Mouse (Mus musculus) adrenal gland, adult 8-10 months (tissue): ENCODE results near the gene Fam151b. TPM values are rescaled to one million over a fixed set of nuclear protein-coding genes. Genes with fewer than 3 reads are reported as not detected.

Experiments
- DNase-seq: peaks from one replicate; pipeline ENCODE4 v3.0.0; 2022
- total RNA-seq, 4 experiments: library from RNA; stranded (reverse); gene quantifications; 2 replicates each; pipeline ENCODE4 v1.2.4; 2022

The Fam151b gene
- 1 to 10 TPM; 4.2 to 9.2 (median 7.1) TPM for total RNA-seq

GRCm38 (mm10) chr13:92483852-92484463 lies at the start of gene Fam151b:
TSS of gene Fam151b (minus strand) at chr13:92484015.
- DNase-seq: peak; percentile 93

DNA sequence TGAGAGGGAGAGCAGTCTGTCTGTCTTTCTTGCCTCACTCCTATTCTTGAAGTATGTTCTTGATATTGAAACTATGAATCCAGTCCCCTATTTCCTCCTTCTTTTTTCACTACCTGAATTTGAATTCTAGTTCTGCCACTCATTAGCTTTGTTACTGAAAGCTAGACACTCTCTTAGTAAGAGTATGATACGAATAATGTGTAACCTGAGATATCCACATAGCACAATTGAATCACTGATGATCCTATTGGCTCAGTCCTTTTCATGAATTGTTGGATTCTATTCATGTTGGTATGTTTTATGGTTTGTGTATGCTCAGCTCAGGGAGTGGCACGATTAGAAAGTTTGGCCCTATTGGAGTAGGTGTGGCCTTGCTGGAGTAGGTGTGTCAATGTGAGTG lies 48.4 kb upstream of the Fam151b start:
- DNase-seq: no peak

DNA sequence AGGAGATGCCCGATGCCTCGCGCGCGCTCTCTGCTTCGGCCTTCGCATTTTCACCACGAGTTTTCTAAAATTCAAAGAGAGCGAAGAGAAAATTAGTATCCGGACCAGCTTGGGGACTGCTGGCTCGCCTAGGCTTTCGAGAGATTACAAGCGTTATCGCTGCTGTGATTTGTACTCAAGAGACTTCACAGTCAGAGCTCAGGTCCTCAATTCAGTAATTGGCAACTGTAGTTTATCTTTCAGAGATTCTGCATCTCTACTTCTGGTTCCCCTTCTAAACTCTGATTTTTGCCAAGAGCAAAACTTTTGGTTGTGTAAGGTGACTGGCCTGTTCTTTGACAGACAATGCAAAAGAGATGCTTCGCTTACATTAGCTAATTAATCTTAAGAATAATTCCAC lies 47.4 kb upstream of the Fam151b start:
- no peak for DNase-seq

GRCm38 (mm10) chr13:92530721-92531211 lies 47.0 kb upstream of the Fam151b start, which contains the start of gene Zfyve16:
TSS of gene Zfyve16 (minus strand) at chr13:92530868.
- peak; percentile 96 for DNase-seq

DNA sequence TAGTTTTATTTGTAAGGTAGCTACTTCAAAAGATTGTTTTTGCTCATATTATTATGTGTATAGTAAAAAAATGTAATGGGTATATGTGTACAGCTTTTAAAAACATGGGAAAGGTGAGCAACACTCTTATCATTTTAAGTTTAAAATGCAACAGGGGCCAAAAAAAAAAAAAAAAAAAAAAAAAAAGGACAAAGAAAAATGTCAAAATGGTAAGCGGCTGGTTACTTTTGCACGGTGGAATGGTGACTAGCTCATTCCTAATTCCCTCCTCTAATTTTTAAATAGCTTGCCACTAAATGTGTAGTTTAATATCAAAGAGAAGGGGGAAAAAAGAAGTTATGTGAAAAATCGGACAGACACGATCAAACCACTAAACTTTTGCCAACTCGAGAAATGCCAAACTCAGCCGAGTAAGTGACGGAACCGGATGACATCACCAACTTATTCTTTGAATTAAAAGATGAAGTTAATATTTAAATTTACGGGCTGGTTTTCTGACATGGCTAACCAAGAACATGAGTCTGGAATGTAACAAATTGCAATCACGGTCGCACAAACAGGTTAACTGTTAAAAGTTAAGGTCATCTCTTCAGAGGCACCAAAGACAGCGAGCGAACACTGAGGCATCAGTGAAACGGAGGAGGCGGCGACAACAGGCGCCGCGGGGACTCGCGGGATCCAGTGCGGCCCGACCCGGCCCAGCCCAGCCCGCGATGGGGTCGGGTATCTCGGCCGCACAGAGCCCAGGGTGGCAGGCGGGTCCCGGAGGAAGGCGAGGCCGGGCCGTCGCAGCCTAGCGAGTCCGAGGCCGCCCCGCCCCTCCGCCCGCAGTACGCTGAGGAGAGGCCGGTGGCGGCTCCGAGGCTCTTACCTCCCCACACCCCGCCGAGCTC lies 46.3 kb upstream of the Fam151b start:
- DNase-seq: no peak

GRCm38 (mm10) chr13:92523178-92523813 lies 39.5 kb upstream of the Fam151b start:
- DNase-seq: no peak

DNA sequence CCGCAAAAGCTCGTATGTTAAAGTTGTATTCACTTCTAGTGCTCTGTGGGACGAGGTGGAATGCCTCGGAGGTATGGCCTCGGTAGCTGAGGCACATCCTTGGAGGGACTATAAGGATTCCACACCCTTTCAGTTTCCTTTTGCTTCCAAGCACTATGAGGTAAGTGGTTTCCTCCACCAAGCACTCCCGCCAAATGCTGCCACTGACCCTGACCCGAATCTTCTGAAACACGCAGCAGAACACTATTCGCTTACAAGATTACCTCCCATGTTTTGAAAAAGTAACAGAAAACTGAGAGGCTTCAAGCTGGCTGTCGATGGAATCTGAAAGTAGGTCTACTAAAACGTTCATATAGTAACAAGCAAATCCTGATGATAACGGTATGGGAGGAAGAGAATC lies 21.1 kb upstream of the Fam151b start:
- peak; percentile 33 for DNase-seq

DNA sequence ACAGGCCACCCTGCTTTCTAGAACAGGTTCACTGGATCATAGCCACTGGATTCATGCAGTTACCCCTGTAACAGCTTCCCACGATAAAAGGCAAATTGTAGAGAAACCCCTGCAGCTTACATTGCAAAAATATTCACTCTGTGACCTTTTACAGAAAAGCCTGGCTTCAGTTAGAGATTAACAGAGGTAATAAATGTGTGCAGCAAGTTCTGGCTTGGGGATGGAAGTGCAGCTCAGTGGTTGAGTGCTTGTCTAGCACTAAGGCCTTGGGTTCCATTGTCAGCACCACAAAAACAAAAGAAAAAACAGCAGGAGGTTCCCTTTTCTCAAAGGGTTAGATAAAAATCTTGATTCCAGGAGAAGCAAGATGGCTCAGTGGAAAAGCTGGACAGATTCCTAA lies 8.1 kb upstream of the Fam151b start:
- DNase-seq: no peak

GRCm38 (mm10) chr13:92490817-92491216 lies 7.0 kb upstream of the Fam151b start:
- peak; percentile 9 for DNase-seq

GRCm38 (mm10) chr13:92483348-92483747 lies 467 bp downstream of the Fam151b start:
- peak; percentile 52 for DNase-seq

DNA sequence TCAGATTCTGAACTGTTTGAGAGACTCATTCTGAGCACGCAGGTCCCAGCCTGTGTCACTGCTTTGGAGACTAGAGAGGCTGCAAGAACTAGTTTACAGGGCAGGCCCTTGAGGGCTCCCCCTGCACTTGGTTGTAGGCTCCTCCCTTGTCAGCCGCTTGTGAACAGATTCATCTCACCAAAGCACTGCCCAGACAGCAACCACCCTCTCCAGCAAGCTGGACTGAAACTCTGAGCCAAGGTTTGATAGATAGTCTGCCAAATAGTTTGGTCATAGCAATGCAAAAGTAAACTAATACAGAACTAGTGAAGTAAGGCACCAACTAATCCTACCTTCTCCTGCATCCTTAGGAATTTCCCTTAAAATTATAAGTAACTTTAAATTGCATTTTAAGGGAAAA lies 13.7 kb downstream of the Fam151b start:
- no peak for DNase-seq

DNA sequence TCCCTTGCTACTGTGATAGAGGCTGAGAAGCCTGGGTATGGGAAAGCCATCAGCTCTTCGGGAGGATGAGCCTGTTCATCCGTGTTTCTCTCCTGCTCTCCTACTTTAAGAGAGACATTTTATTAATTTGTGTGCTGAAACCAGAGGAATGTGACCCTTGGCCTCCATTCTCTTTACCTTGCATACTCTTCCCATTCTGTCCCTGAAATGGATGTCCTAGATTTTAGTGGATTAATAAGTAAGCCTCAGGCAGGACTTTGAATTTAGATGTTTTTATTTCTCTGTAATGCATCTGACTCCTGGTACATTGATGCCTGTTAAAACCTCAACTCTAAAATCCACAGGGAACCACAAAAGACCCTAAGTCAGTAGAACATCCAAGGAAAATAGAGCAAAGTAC lies 14.4 kb downstream of the Fam151b start:
- DNase-seq: no peak

GRCm38 (mm10) chr13:92467891-92468290 lies 15.9 kb downstream of the Fam151b start:
- DNase-seq: no peak

DNA sequence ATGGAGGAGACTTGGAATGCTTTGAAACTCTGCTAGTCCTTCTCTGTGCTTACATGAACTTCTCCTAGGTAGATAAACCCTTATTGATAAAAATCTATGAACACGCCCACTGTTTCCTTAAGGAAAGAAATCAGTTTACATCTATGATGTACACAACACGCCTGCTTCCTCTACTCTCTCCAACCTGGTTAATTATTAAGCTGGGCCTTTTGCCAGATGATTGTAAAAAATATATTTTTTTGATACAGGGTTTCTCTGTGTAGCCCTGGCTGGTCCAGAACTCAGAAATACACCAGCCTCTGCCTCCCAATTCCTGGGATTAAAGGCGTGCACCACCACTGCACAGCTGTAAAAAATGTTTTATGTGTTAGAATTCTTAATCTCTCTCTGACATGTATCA lies 19.1 kb downstream of the Fam151b start:
- DNase-seq: no peak

GRCm38 (mm10) chr13:92446872-92447271 lies 36.9 kb downstream of the Fam151b start:
- DNase-seq: no peak

- no peak for DNase-seq
Measured at GRCm38 (mm10) chr13:92440286-92440685, 43.5 kb downstream of the Fam151b start.

GRCm38 (mm10) chr13:92438656-92439055 lies 45.2 kb downstream of the Fam151b start:
- no peak for DNase-seq

DNA sequence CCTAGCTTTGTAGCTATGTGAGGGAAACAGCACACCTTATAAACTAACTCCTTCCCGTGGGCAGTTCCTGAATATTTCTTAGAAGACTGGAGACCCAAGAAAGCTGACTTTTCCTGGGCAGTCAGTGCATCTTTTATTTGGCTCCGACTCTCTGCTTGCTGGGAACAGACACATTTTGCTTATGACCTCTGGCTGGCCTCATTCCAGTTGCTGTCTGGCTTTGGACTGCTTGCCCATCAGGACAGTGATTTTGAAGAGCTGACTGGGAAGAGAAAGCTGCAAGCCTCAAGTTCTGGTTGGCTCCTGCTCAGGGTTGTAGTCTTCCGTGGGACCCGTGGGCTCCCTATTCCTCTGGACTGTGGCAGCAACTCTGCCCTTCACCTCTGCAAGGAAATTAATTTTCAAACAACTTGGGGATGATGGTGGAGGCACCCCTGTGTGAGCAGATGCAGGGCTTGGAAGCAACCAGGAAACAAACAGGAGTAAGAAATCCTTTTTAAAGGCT lies 56.4 kb downstream of the Fam151b start:
- DNase-seq: no peak

- DNase-seq: no peak
Measured at GRCm38 (mm10) chr13:92426294-92427051, 57.3 kb downstream of the Fam151b start.

- no peak for DNase-seq
Measured at GRCm38 (mm10) chr13:92425758-92426264, 58.0 kb downstream of the Fam151b start, which contains the start of gene Ankrd34b. TSS of gene Ankrd34b (plus strand) at chr13:92425896.

GRCm38 (mm10) chr13:92423711-92424110 lies 60.1 kb downstream of the Fam151b start:
- DNase-seq: no peak

GRCm38 (mm10) chr13:92419630-92420029 lies 64.2 kb downstream of the Fam151b start:
- DNase-seq: no peak
